Mouse (Mus musculus) liver, embryonic 14.5 days (tissue): ENCODE results near the gene Cd83. TPM values are rescaled to one million over a fixed set of nuclear protein-coding genes. Genes with fewer than 3 reads are reported as not detected.

Experiments used
- ATAC-seq: fragments of 200-750 bp; cut with Nextera tagmentation; 2 replicates; pipeline ENCODE4 v1.8.0; 2017; ENCODE audit warnings: moderate number of reproducible peaks, mild to moderate bottlenecking, moderate library complexity; ENCODE audit not compliant: insufficient read depth
- DNase-seq, 3 experiments: peaks; one replicate each; pipeline ENCODE4 v3.0.0-alpha.2; 2012 to 2013; ENCODE audit warnings: low read depth in 3 of 3, low spot score in 3 of 3
- H3K27ac ChIP-seq: fragments of 300-500 bp; sonication (generic); 2 replicates; pipeline ENCODE4 v1.5.1; 2014; ENCODE audit warnings: moderate library complexity, mild to moderate bottlenecking, control low read depth, inconsistent platforms
- H3K27me3 ChIP-seq: fragments of 300-500 bp; sonication (generic); 2 replicates; pipeline ENCODE4 v1.6.1; 2014; ENCODE audit warnings: mild to moderate bottlenecking, low read length, moderate library complexity; ENCODE audit not compliant: control insufficient read depth, insufficient read depth
- H3K36me3 ChIP-seq: fragments of 300-500 bp; sonication (generic); replicated peaks from 2 replicates; pipeline ENCODE4 v1.6.1; 2014; ENCODE audit warnings: low read depth; ENCODE audit not compliant: control insufficient read depth, insufficient read depth
- H3K4me1 ChIP-seq, 2 experiments: fragments of 200-500 bp in 1 of 2; fragments of 300-500 bp in 1 of 2; sonication (generic) in 1 of 2; replicated peaks; 2 replicates each; pipeline ENCODE4 v1.6.1; 2012 to 2014; ENCODE audit warnings: antibody characterized with exemption in 1 of 2, inconsistent platforms in 1 of 2, low read length in 1 of 2; ENCODE audit not compliant: control insufficient read depth in 2 of 2, insufficient read depth in 2 of 2
- H3K4me2 ChIP-seq: fragments of 300-500 bp; sonication (generic); 2 replicates; pipeline ENCODE4 v1.6.1; 2014; ENCODE audit warnings: low read depth, mild to moderate bottlenecking, control low read depth, moderate library complexity
- H3K4me3 ChIP-seq, 2 experiments: fragments of 200-500 bp in 1 of 2; fragments of 300-500 bp in 1 of 2; sonication (generic) in 1 of 2; 2 replicates each; pipeline ENCODE4 v1.5.1; 2012 to 2014; ENCODE audit warnings: low read depth in 2 of 2, low read length in 2 of 2, mild to moderate bottlenecking in 2 of 2, control low read depth in 1 of 2, inconsistent platforms in 1 of 2, moderate library complexity in 1 of 2; ENCODE audit not compliant: insufficient read depth in 1 of 2
- H3K9ac ChIP-seq: fragments of 300-500 bp; sonication (generic); replicated peaks from 2 replicates; pipeline ENCODE4 v1.6.1; 2014; ENCODE audit warnings: mild to moderate bottlenecking, control low read depth, moderate library complexity
- H3K9me3 ChIP-seq: fragments of 300-500 bp; sonication (generic); 2 replicates; pipeline ENCODE4 v1.6.1; 2016; ENCODE audit warnings: low read length, mixed read lengths; ENCODE audit not compliant: control insufficient read depth
- CTCF ChIP-seq: IDR thresholded peaks from 2 replicates; pipeline ENCODE4 v1.5.1; 2016; ENCODE audit warnings: antibody characterized with exemption, low read depth, control low read depth
- EP300 ChIP-seq: IDR thresholded peaks from 2 replicates; pipeline ENCODE4 v1.6.1; 2016; ENCODE audit warnings: antibody characterized with exemption, low read depth
- WGBS: fragments of 180-500 bp; shearing (Covaris S2); extraction: QIAGEN DNeasy Blood & Tissue Kit; methylation state at CpG from one replicate; pipeline ENCODE4 v1.1.7; 2014; ENCODE audit not compliant: insufficient replicate concordance; 5-methylcytosine and 5-hydroxymethylcytosine counted together
- polyA plus RNA-seq, 2 experiments: library from polyadenylated mRNA; depleted of rRNA in 1 of 2; stranded (reverse) in 1 of 2; unstranded in 1 of 2; fragments of >200 nt; fragmentation: Nextera tagmentation in 1 of 2; extraction: Ambion mirVana in 1 of 2; gene quantifications; 2 replicates each; pipeline versions ENCODE4 v1.2.1 to v1.2.3; 2012 to 2014

Gene Cd83
- polyA plus RNA-seq, 2 experiments, result 0.37 to 0.67 TPM

DNA sequence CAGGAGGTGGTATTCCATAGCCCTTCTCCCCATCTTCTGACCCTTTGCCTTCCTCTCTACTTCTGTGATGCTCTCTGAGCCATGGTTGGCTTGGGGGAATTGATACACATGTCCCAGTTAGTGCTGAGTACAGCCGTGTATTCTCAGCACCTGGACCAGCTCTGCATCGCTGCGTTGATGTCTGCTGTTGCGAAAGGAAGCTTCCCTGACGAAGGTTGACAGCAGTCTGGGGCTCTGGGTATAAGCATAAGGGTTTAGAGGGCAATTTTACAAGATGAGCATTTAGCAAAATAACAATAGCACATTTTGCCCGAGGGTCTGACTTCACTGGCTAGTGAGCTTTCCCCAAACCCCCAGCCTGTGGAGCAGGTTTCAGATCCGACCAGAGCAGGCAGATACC is 29.0 kb upstream of the Cd83 start:
- 53% methylated on average over 7 of the region's 7 CpGs for WGBS
- no peak overlapping the region for H3K27ac ChIP-seq
- H3K9ac ChIP-seq, result no peak overlapping the region
- H3K27me3 ChIP-seq, result no peaks in the 10 kb centered on the region
- no peak for ATAC-seq
- no peaks in the 10 kb centered on the region for H3K36me3 ChIP-seq
- H3K4me1 ChIP-seq, result no peaks in the 10 kb centered on the region
- no peak for DNase-seq
- no peaks in the 10 kb centered on the region for H3K9me3 ChIP-seq
- TF ChIP-seq CTCF (no peak), EP300 (no peak)
- no peak overlapping the region for H3K4me2 ChIP-seq
- H3K4me3 ChIP-seq, result no peak overlapping the region

DNA sequence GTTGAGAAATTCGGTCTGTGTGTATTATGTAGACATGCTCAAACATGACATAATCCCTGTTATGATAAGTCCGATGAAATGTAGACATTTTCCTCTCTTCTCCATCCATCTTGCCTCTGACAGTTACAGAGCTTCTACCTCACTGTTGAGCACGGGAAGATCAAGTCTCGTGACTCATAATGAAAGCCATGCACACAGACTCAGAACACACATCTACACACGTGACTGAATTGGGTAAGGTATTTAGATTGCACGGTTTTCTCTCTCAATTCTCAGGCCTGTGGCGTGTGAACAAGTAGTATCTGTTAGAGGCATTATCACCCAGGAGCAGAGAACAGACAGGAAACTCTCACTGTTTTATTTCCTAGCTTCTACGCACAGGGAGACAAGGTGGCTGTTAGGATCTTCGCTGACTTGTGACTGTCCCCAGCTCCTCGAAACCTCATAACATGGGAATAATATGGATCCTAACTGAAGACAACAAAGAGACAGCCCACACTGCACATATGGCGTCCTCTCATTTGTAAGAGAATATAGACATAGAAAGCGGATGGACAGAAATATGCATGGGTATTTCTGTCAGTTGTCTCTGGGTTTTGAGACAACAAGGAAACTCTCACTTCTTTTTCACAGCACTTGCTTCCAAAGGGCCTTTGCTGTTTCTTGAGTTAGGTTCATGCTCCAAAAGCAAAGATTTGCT is 23.3 kb upstream of the Cd83 start:
- H3K4me2 ChIP-seq, result no peak overlapping the region
- TF ChIP-seq EP300 (no peak), CTCF (no peak)
- no peak for ATAC-seq
- WGBS, result 38% methylated on average over 12 of the region's 12 CpGs
- H3K4me3 ChIP-seq, result no peak overlapping the region
- no peaks in the 10 kb centered on the region for H3K4me1 ChIP-seq
- H3K27ac ChIP-seq, result no peak overlapping the region
- H3K9me3 ChIP-seq, result no peaks in the 10 kb centered on the region
- no peak for DNase-seq
- no peaks in the 10 kb centered on the region for H3K27me3 ChIP-seq
- no peaks in the 10 kb centered on the region for H3K36me3 ChIP-seq
- no peak overlapping the region for H3K9ac ChIP-seq

DNA sequence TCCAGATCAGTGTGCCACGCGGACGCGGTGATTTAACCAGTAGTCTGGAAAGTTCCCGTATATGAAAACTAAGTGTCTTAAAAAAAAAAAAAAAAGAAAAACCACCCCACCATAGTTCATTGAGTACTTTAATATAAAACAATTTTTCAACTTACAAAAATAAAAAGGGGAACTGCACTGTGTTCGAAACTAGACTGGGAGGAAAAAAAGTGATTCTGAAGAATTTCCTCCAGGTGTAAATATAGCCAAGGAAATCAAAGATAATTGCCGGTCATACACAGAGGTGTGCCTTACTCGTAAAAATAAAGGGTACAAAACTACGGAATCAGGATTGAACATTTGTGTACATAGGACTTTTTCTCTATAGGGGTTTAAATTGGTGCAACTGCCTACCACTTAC is 21.7 kb upstream of the Cd83 start:
- DNase-seq, result no peak
- WGBS, result 75% methylated on average over 9 of the region's 9 CpGs
- Histone ChIP-seq H3K27ac (no peak overlapping the region), H3K4me1 (no peaks in the 10 kb centered on the region), H3K4me2 (no peak overlapping the region), H3K4me3 (no peak overlapping the region), H3K36me3 (no peaks in the 10 kb centered on the region), H3K9ac (no peak overlapping the region), H3K27me3 (no peaks in the 10 kb centered on the region), H3K9me3 (no peaks in the 10 kb centered on the region)
- no peak for TF ChIP-seq EP300
- TF ChIP-seq CTCF, result no peak
- no peak for ATAC-seq

DNA sequence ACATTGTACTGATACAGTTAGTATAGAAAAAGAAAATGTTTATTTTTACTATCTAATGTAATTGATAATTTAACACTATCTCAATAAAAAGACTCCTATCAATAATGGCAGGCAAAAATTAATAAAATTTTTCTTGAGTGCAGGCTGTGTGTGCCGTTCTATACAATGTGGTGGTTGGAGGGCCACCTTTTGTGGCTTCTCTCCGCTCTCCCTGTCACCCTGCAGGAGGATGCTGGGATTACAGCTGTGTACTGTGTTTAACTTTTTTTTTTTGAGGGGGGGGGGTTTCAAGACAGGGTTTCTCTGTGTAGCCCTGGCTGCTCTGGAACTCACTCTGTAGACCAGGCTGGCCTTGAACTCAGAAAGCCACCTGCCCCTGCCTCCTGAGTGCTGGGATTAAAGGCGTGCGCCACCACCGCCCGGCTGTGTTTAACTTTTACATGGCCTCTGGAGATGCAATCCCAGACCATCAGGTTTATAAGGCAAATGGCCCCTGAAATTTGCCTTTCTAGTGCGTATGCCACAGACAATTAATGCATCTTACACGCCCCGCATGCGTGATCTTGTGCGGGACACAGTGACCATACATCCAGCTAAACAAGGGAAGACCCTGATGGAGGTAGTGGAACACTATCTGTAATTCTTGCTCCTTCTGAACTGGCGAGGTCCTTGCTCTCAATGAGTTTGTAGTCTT is 21.1 kb upstream of the Cd83 start:
- Histone ChIP-seq H3K4me3 (no peak overlapping the region), H3K9me3 (no peaks in the 10 kb centered on the region), H3K4me1 (no peaks in the 10 kb centered on the region), H3K9ac (no peak overlapping the region), H3K4me2 (no peak overlapping the region), H3K36me3 (no peaks in the 10 kb centered on the region), H3K27ac (no peak overlapping the region), H3K27me3 (no peaks in the 10 kb centered on the region)
- DNase-seq (no peak), ATAC-seq (no peak)
- 81% methylated on average over 12 of the region's 12 CpGs for WGBS
- TF ChIP-seq EP300 (no peak), CTCF (no peak)

DNA sequence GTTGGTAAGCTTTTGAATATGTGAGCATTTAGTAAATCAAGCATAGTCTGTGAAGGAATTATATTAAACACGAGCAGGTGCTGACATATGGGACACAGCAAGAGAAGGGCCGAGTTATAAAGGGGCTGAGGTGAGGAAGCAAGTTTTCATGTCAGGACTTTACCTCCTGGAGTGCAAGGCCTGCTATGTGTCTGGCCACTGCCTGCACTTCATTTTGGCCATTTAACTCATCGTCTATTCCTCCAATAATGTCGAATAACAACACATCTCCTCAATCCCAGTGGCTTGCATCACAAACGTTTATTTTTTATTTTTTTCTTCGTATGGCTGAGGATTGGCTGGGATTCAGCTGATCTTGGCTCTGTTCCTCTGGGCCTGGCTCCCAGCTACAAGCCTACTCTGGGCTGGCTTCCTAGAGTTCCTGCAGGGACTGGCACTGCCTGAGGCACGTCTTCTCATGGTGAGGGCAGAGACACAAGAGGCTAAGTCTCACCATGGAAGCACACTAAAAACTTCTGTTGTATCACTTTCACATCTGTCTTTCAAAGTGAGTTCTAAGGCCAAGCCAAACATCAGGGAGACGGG is 20.5 kb upstream of the Cd83 start:
- WGBS, result 56% methylated on average over 8 of the region's 8 CpGs
- no peaks in the 10 kb centered on the region for H3K9me3 ChIP-seq
- DNase-seq, result no peak
- no peak overlapping the region for H3K27ac ChIP-seq
- no peaks in the 10 kb centered on the region for H3K27me3 ChIP-seq
- H3K36me3 ChIP-seq, result no peaks in the 10 kb centered on the region
- no peak for TF ChIP-seq CTCF
- TF ChIP-seq EP300, result no peak
- H3K4me1 ChIP-seq, result no peaks in the 10 kb centered on the region
- H3K4me3 ChIP-seq, result no peak overlapping the region
- no peak overlapping the region for H3K9ac ChIP-seq
- H3K4me2 ChIP-seq, result no peak overlapping the region
- ATAC-seq, result no peak
